Mouse (Mus musculus): ENCODE data around the gene Lrrtm4. TPM values are rescaled to one million over a fixed set of nuclear protein-coding genes. Genes with fewer than 3 reads are reported as not detected.

Gene Lrrtm4
- polyA plus RNA-seq, 1 experiment from 2014 or later: 0.53 TPM

- Histone ChIP-seq H3K27ac (no peak overlapping the region), H3K36me3 (ENCODE audit: insufficient read depth, low read length) (no peaks in the 10 kb centered on the region), H3K9ac (ENCODE audit: low read depth, low read length) (no peak overlapping the region), H3K9me3 (replicated peaks; ENCODE audit: low read length) (no peaks in the 10 kb centered on the region), H3K4me2 (ENCODE audit: low read length) (no peak overlapping the region), H3K4me1 (replicated peaks; ENCODE audit: insufficient read depth, low read length) (no peaks in the 10 kb centered on the region), H3K27me3 (ENCODE audit: insufficient read depth, low read length) (no peaks in the 10 kb centered on the region), H3K4me3 (replicated peaks; ENCODE audit: low read depth, low read length) (no peak overlapping the region)
- TF ChIP-seq CTCF (IDR thresholded peaks at IDR 0.05; ENCODE audit: low read depth): peak; percentile 32; the same call in 1 of the 2 replicates
- WGBS: 89% methylated on average over 1 of the region's 1 CpGs
- DNase-seq (ENCODE audit: low spot score) (no peak), ATAC-seq (replicated peaks; ENCODE audit: low FRiP score, low read depth) (no peak)
These were observed 268.3 kb downstream of the Lrrtm4 start for GRCm38 (mm10) chr6:80286968-80287367.

- H3K4me2 ChIP-seq (ENCODE audit: low read length): no peak overlapping the region
- H3K27ac ChIP-seq: no peak overlapping the region
- no peaks in the 10 kb centered on the region for H3K36me3 ChIP-seq (ENCODE audit: insufficient read depth, low read length)
- no peak overlapping the region for H3K4me3 ChIP-seq (replicated peaks; ENCODE audit: low read depth, low read length)
- H3K9me3 ChIP-seq (replicated peaks; ENCODE audit: low read length): no peaks in the 10 kb centered on the region
- H3K9ac ChIP-seq (ENCODE audit: low read depth, low read length): no peak overlapping the region
- no peaks in the 10 kb centered on the region for H3K4me1 ChIP-seq (replicated peaks; ENCODE audit: insufficient read depth, low read length)
- DNase-seq (ENCODE audit: low spot score) (no peak), ATAC-seq (replicated peaks; ENCODE audit: low FRiP score, low read depth) (no peak)
- TF ChIP-seq CTCF (IDR thresholded peaks at IDR 0.05; ENCODE audit: low read depth): no peak
- H3K27me3 ChIP-seq (ENCODE audit: insufficient read depth, low read length): no peaks in the 10 kb centered on the region
These were observed 283.2 kb downstream of the Lrrtm4 start for GRCm38 (mm10) chr6:80301871-80302270.

GRCm38 (mm10) chr6:80303568-80303967, 284.9 kb downstream of the Lrrtm4 start:
- 91% methylated on average over 1 of the region's 1 CpGs for WGBS
- Histone ChIP-seq H3K27me3 (ENCODE audit: insufficient read depth, low read length) (no peaks in the 10 kb centered on the region), H3K9ac (ENCODE audit: low read depth, low read length) (no peak overlapping the region), H3K4me3 (replicated peaks; ENCODE audit: low read depth, low read length) (no peak overlapping the region), H3K27ac (no peak overlapping the region), H3K36me3 (ENCODE audit: insufficient read depth, low read length) (no peaks in the 10 kb centered on the region), H3K9me3 (replicated peaks; ENCODE audit: low read length) (no peaks in the 10 kb centered on the region), H3K4me2 (ENCODE audit: low read length) (no peak overlapping the region), H3K4me1 (replicated peaks; ENCODE audit: insufficient read depth, low read length) (no peaks in the 10 kb centered on the region)
- ATAC-seq (replicated peaks; ENCODE audit: low FRiP score, low read depth) (no peak), DNase-seq (ENCODE audit: low spot score) (no peak)
- no peak for TF ChIP-seq CTCF (IDR thresholded peaks at IDR 0.05; ENCODE audit: low read depth)

- no peak for ATAC-seq (replicated peaks; ENCODE audit: low FRiP score, low read depth)
- TF ChIP-seq CTCF (IDR thresholded peaks at IDR 0.05; ENCODE audit: low read depth): no peak
- H3K4me2 ChIP-seq (ENCODE audit: low read length): no peak overlapping the region
- H3K4me3 ChIP-seq (replicated peaks; ENCODE audit: low read depth, low read length): no peak overlapping the region
- 56% methylated on average over 3 of the region's 3 CpGs for WGBS
- H3K36me3 ChIP-seq (ENCODE audit: insufficient read depth, low read length): no peaks in the 10 kb centered on the region
- DNase-seq (ENCODE audit: low spot score): peak; percentile 42
- H3K4me1 ChIP-seq (replicated peaks; ENCODE audit: insufficient read depth, low read length): no peaks in the 10 kb centered on the region
- H3K9me3 ChIP-seq (replicated peaks; ENCODE audit: low read length): no peaks in the 10 kb centered on the region
- H3K27me3 ChIP-seq (ENCODE audit: insufficient read depth, low read length): no peaks in the 10 kb centered on the region
- no peak overlapping the region for H3K9ac ChIP-seq (ENCODE audit: low read depth, low read length)
- no peak overlapping the region for H3K27ac ChIP-seq
These were observed 309.7 kb downstream of the Lrrtm4 start for GRCm38 (mm10) chr6:80328391-80328790.

GRCm38 (mm10) chr6:80331751-80332150, 313.1 kb downstream of the Lrrtm4 start:
- no peak overlapping the region for H3K9ac ChIP-seq (ENCODE audit: low read depth, low read length)

GRCm38 (mm10) chr6:80352307-80352706, 333.6 kb downstream of the Lrrtm4 start:
- H3K36me3 ChIP-seq (ENCODE audit: insufficient read depth, low read length): no peaks in the 10 kb centered on the region
- H3K27me3 ChIP-seq (ENCODE audit: insufficient read depth, low read length): no peaks in the 10 kb centered on the region
- ATAC-seq (replicated peaks; ENCODE audit: low FRiP score, low read depth) (no peak), DNase-seq (ENCODE audit: low spot score) (no peak)
- H3K9ac ChIP-seq (ENCODE audit: low read depth, low read length): no peak overlapping the region
- no peak for TF ChIP-seq CTCF (IDR thresholded peaks at IDR 0.05; ENCODE audit: low read depth)
- 76% methylated on average over 1 of the region's 1 CpGs for WGBS
- no peak overlapping the region for H3K27ac ChIP-seq
- no peaks in the 10 kb centered on the region for H3K9me3 ChIP-seq (replicated peaks; ENCODE audit: low read length)
- no peak overlapping the region for H3K4me3 ChIP-seq (replicated peaks; ENCODE audit: low read depth, low read length)
- no peaks in the 10 kb centered on the region for H3K4me1 ChIP-seq (replicated peaks; ENCODE audit: insufficient read depth, low read length)
- no peak overlapping the region for H3K4me2 ChIP-seq (ENCODE audit: low read length)

More at GRCm38 (mm10) chr6:80331751-80332150, 313.1 kb downstream of the Lrrtm4 start:
- DNase-seq (ENCODE audit: low spot score) (no peak), ATAC-seq (replicated peaks; ENCODE audit: low FRiP score, low read depth) (no peak)
- H3K36me3 ChIP-seq (ENCODE audit: insufficient read depth, low read length): no peaks in the 10 kb centered on the region
- TF ChIP-seq CTCF (IDR thresholded peaks at IDR 0.05; ENCODE audit: low read depth): no peak
- no peaks in the 10 kb centered on the region for H3K9me3 ChIP-seq (replicated peaks; ENCODE audit: low read length)
- no peaks in the 10 kb centered on the region for H3K27me3 ChIP-seq (ENCODE audit: insufficient read depth, low read length)
- no peak overlapping the region for H3K27ac ChIP-seq
- WGBS: 69% methylated on average over 3 of the region's 3 CpGs
- no peak overlapping the region for H3K4me3 ChIP-seq (replicated peaks; ENCODE audit: low read depth, low read length)
- H3K4me1 ChIP-seq (replicated peaks; ENCODE audit: insufficient read depth, low read length): no peaks in the 10 kb centered on the region
- H3K4me2 ChIP-seq (ENCODE audit: low read length): no peak overlapping the region

- ATAC-seq (replicated peaks; ENCODE audit: low FRiP score, low read depth) (no peak), DNase-seq (ENCODE audit: low spot score) (no peak)
- Histone ChIP-seq H3K4me1 (replicated peaks; ENCODE audit: insufficient read depth, low read length) (no peaks in the 10 kb centered on the region), H3K36me3 (ENCODE audit: insufficient read depth, low read length) (no peaks in the 10 kb centered on the region), H3K27me3 (ENCODE audit: insufficient read depth, low read length) (no peaks in the 10 kb centered on the region), H3K27ac (no peak overlapping the region), H3K9me3 (replicated peaks; ENCODE audit: low read length) (no peaks in the 10 kb centered on the region), H3K4me3 (replicated peaks; ENCODE audit: low read depth, low read length) (no peak overlapping the region), H3K9ac (ENCODE audit: low read depth, low read length) (no peak overlapping the region), H3K4me2 (ENCODE audit: low read length) (no peak overlapping the region)
- 85% methylated on average over 1 of the region's 1 CpGs for WGBS
- no peak for TF ChIP-seq CTCF (IDR thresholded peaks at IDR 0.05; ENCODE audit: low read depth)
These were observed 338.4 kb downstream of the Lrrtm4 start for GRCm38 (mm10) chr6:80357092-80357491.

Data from kidney, postnatal 0 days (tissue).